Mouse (Mus musculus) E14TG2a.4 (cell line): ENCODE measurements around the gene Lgals8.
A peak's percentile ranks its signal among the peaks of the same experiment; 100 is the strongest.
"Not testable (repeated sequence)": the region's sequence is repeated elsewhere in the genome, so short reads cannot be mapped to it uniquely, and the experiment has no call there.

ENCODE experiments used
- H3K27me3 ChIP-seq: 2 replicates; pipeline ENCODE4 v1.6.1; 2014; ENCODE audit warnings: low read length, control low read depth; ENCODE audit not compliant: insufficient read depth
- H3K36me3 ChIP-seq: 2 replicates; pipeline ENCODE4 v1.6.1; 2014; ENCODE audit warnings: low read length, control low read depth; ENCODE audit not compliant: insufficient read depth
- H3K4me1 ChIP-seq: replicated peaks from 2 replicates; pipeline ENCODE4 v1.6.1; 2014; ENCODE audit warnings: low read depth, low read length, control low read depth
- H3K4me3 ChIP-seq: replicated peaks from 2 replicates; pipeline ENCODE4 v1.5.1; 2014; ENCODE audit warnings: mild to moderate bottlenecking, low read length
- H3K9me3 ChIP-seq: 2 replicates; pipeline ENCODE4 v1.6.1; 2014; ENCODE audit warnings: low read length, control low read depth
- CTCF ChIP-seq: conservative IDR thresholded peaks from 2 replicates; pipeline ENCODE4 v1.5.1; 2014; ENCODE audit warnings: low read length
- NANOG ChIP-seq: IDR thresholded peaks from 2 replicates; pipeline ENCODE4 v1.6.1; 2014; ENCODE audit warnings: borderline replicate concordance, low read length, mixed read lengths
- POU5F1 ChIP-seq: IDR thresholded peaks from 2 replicates; pipeline ENCODE4 v1.6.1; 2014; ENCODE audit warnings: low read length, borderline replicate concordance

The Lgals8 gene

GRCm38 (mm10) chr13:12473724-12474378 lies 9.1 kb upstream of the Lgals8 start:
- H3K27me3 ChIP-seq: peaks cover 11% of the 10 kb centered on the region
- peaks cover 27% of the 10 kb centered on the region for H3K4me1 ChIP-seq
- no peaks in the 10 kb centered on the region for H3K9me3 ChIP-seq
- TF ChIP-seq POU5F1 (no peak), CTCF (peak; percentile 83)
- H3K36me3 ChIP-seq: no peaks in the 10 kb centered on the region
- H3K4me3 ChIP-seq: no peak overlapping the region

- TF ChIP-seq CTCF (no peak), POU5F1 (no peak), NANOG (no peak)
- no peak overlapping the region for H3K4me3 ChIP-seq
Observed at GRCm38 (mm10) chr13:12468488-12468887, 3.7 kb upstream of the Lgals8 start.

GRCm38 (mm10) chr13:12464159-12464558 lies 585 bp downstream of the Lgals8 start:
- not testable (repeated sequence) for H3K36me3 ChIP-seq, H3K9me3 ChIP-seq, H3K4me3 ChIP-seq, H3K27me3 ChIP-seq
- peaks cover 45% of the 10 kb centered on the region for H3K4me1 ChIP-seq

More at GRCm38 (mm10) chr13:12468488-12468887, 3.7 kb upstream of the Lgals8 start:
- H3K36me3 ChIP-seq: no peaks in the 10 kb centered on the region
- H3K4me1 ChIP-seq: peaks cover 32% of the 10 kb centered on the region
- H3K9me3 ChIP-seq: no peaks in the 10 kb centered on the region
- H3K27me3 ChIP-seq: no peaks in the 10 kb centered on the region

GRCm38 (mm10) chr13:12462623-12463022 lies 2.1 kb downstream of the Lgals8 start:
- Histone ChIP-seq H3K27me3 (no peaks in the 10 kb centered on the region), H3K4me1 (peaks cover 34% of the 10 kb centered on the region), H3K36me3 (no peaks in the 10 kb centered on the region), H3K9me3 (no peaks in the 10 kb centered on the region), H3K4me3 (peak overlapping the region; percentile 91; the same call in 1 of the 2 replicates)
- TF ChIP-seq POU5F1 (no peak), NANOG (no peak), CTCF (no peak)

GRCm38 (mm10) chr13:12461730-12462119 lies 3.0 kb downstream of the Lgals8 start:
- Histone ChIP-seq H3K27me3 (no peaks in the 10 kb centered on the region), H3K36me3 (no peaks in the 10 kb centered on the region), H3K9me3 (no peaks in the 10 kb centered on the region), H3K4me3 (peak overlapping the region; percentile 91), H3K4me1 (peaks cover 33% of the 10 kb centered on the region)
- no peak for TF ChIP-seq CTCF
- no peak for TF ChIP-seq NANOG
- TF ChIP-seq POU5F1: no peak

GRCm38 (mm10) chr13:12460881-12461729 lies 3.6 kb downstream of the Lgals8 start:
- Histone ChIP-seq H3K9me3 (no peaks in the 10 kb centered on the region), H3K4me3 (peak overlapping the region; percentile 91), H3K27me3 (no peaks in the 10 kb centered on the region), H3K36me3 (no peaks in the 10 kb centered on the region), H3K4me1 (peaks cover 29% of the 10 kb centered on the region)
- TF ChIP-seq POU5F1 (no peak), NANOG (no peak), CTCF (no peak)

- no peak for TF ChIP-seq POU5F1
- no peak for TF ChIP-seq CTCF
- TF ChIP-seq NANOG: no peak
- no peaks in the 10 kb centered on the region for H3K36me3 ChIP-seq
- H3K4me3 ChIP-seq: peak overlapping the region; percentile 91
- H3K27me3 ChIP-seq: no peaks in the 10 kb centered on the region
- H3K9me3 ChIP-seq: no peaks in the 10 kb centered on the region
- peaks cover 28% of the 10 kb centered on the region for H3K4me1 ChIP-seq
Observed at GRCm38 (mm10) chr13:12460443-12460842, 4.3 kb downstream of the Lgals8 start.

- H3K4me3 ChIP-seq: no peak overlapping the region
- TF ChIP-seq NANOG (no peak), CTCF (no peak), POU5F1 (no peak)
- H3K36me3 ChIP-seq: no peaks in the 10 kb centered on the region
- H3K4me1 ChIP-seq: peaks cover 15% of the 10 kb centered on the region
- no peaks in the 10 kb centered on the region for H3K9me3 ChIP-seq
- no peaks in the 10 kb centered on the region for H3K27me3 ChIP-seq
Observed at GRCm38 (mm10) chr13:12456711-12457110, 8.0 kb downstream of the Lgals8 start.
